Mouse (Mus musculus): ENCODE data around the gene Arsj. TPM values are rescaled to one million over a fixed set of nuclear protein-coding genes. Genes with fewer than 3 reads are reported as not detected.

Gene Arsj
- polyA plus RNA-seq (2015; fragmentation: Nextera tagmentation; extraction: Ambion mirVana) = not detected in 2 replicates

GRCm38 (mm10) chr3:126363568-126364505 is at the start of gene Arsj:
Gene Arsj (plus strand): TSS chr3:126363684.
- no peaks in the 10 kb centered on the region for H3K4me1 ChIP-seq (ENCODE audit: insufficient read depth)
- DNase-seq (peak; percentile 14), ATAC-seq (no peak)
- no peak within 1 kb of the TSS for H3K27ac ChIP-seq (ENCODE audit: low read depth)
- no peaks in the 10 kb centered on the region for H3K36me3 ChIP-seq (replicated peaks; ENCODE audit: insufficient read depth, low read length)
- no peak within 1 kb of the TSS for H3K9ac ChIP-seq (replicated peaks)
- no peaks in the 10 kb centered on the region for H3K9me3 ChIP-seq (ENCODE audit: low read length)
- no peaks in the 10 kb centered on the region for H3K27me3 ChIP-seq (ENCODE audit: insufficient read depth, low read length)
- H3K4me3 ChIP-seq (ENCODE audit: low read depth, low read length) = peak within 1 kb of the TSS; percentile 19; the same call in 1 of the 2 replicates
- no peak for TF ChIP-seq CTCF (IDR thresholded peaks at IDR 0.05; ENCODE audit: low read depth)
- no peak for TF ChIP-seq EP300 (IDR thresholded peaks at IDR 0.05; ENCODE audit: low read depth)
- 15% methylated on average over 41 of the region's 41 CpGs for WGBS (ENCODE audit: insufficient replicate concordance)
- H3K4me2 ChIP-seq (ENCODE audit: low read depth, low read length) = peak within 1 kb of the TSS; percentile 55

GRCm38 (mm10) chr3:126324872-126325498 is 38.5 kb upstream of the Arsj start:
- TF ChIP-seq CTCF (IDR thresholded peaks at IDR 0.05; ENCODE audit: low read depth) = no peak
- no peak for TF ChIP-seq EP300 (IDR thresholded peaks at IDR 0.05; ENCODE audit: low read depth)
- DNase-seq (no peak), ATAC-seq (no peak)
- Histone ChIP-seq H3K4me1 (ENCODE audit: insufficient read depth) (no peaks in the 10 kb centered on the region), H3K4me3 (ENCODE audit: low read depth, low read length) (no peak overlapping the region), H3K36me3 (replicated peaks; ENCODE audit: insufficient read depth, low read length) (no peaks in the 10 kb centered on the region), H3K27me3 (ENCODE audit: insufficient read depth, low read length) (no peaks in the 10 kb centered on the region), H3K9me3 (ENCODE audit: low read length) (no peaks in the 10 kb centered on the region), H3K9ac (replicated peaks) (no peak overlapping the region), H3K4me2 (ENCODE audit: low read depth, low read length) (no peak overlapping the region), H3K27ac (ENCODE audit: low read depth) (no peak overlapping the region)
- 60% methylated on average over 4 of the region's 4 CpGs for WGBS (ENCODE audit: insufficient replicate concordance)

- no peak overlapping the region for H3K4me3 ChIP-seq (ENCODE audit: low read depth, low read length)
- ATAC-seq = no peak
- no peaks in the 10 kb centered on the region for H3K9me3 ChIP-seq (ENCODE audit: low read length)
- TF ChIP-seq CTCF (IDR thresholded peaks at IDR 0.05; ENCODE audit: low read depth) (no peak), EP300 (IDR thresholded peaks at IDR 0.05; ENCODE audit: low read depth) (no peak)
- no peaks in the 10 kb centered on the region for H3K4me1 ChIP-seq (ENCODE audit: insufficient read depth)
- H3K27ac ChIP-seq (ENCODE audit: low read depth) = no peak overlapping the region
- H3K9ac ChIP-seq (replicated peaks) = no peak overlapping the region
- no peaks in the 10 kb centered on the region for H3K36me3 ChIP-seq (replicated peaks; ENCODE audit: insufficient read depth, low read length)
- no peak overlapping the region for H3K4me2 ChIP-seq (ENCODE audit: low read depth, low read length)
- DNase-seq = no peak
- 69% methylated on average over 4 of the region's 4 CpGs for WGBS (ENCODE audit: insufficient replicate concordance)
- no peaks in the 10 kb centered on the region for H3K27me3 ChIP-seq (ENCODE audit: insufficient read depth, low read length)
Observed at GRCm38 (mm10) chr3:126325891-126326627, 37.4 kb upstream of the Arsj start.

DNA sequence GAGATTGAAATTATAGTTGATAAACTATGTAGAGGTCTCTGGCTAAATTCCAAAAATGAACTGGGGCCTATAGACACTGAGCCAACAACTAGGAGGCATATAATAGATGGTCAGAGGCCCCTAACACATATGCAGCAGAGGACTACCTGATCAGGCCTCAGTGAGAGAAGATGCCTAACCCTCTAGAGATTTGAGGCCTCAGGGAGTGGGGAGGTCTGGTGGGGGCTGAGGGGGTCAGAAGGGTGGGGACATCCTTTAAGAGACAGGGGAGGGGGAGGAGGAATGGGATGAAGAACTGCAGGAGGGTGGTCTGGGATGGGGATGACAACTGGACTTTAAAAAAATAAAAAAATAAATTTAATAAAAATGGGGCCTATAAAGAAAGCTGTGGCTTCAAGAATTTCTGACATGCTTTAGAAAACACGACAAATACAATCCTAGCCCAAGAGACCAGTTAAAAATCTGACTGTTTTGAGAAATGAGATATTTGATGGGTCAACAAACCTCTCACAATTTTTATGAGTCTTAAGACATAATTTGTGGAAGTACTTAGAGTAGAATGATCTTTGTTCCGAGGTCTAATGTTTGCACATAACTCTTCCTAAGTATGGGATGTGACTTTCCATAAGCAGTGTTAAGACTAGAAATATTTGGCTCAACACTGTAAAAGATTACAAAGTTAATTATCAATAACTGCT is 36.7 kb upstream of the Arsj start:
- H3K9ac ChIP-seq (replicated peaks) = no peak overlapping the region
- ATAC-seq = no peak
- no peak for DNase-seq
- H3K4me3 ChIP-seq (ENCODE audit: low read depth, low read length) = no peak overlapping the region
- WGBS (ENCODE audit: insufficient replicate concordance) = 71% methylated on average over 2 of the region's 2 CpGs
- no peak overlapping the region for H3K27ac ChIP-seq (ENCODE audit: low read depth)
- TF ChIP-seq EP300 (IDR thresholded peaks at IDR 0.05; ENCODE audit: low read depth) = no peak
- no peak for TF ChIP-seq CTCF (IDR thresholded peaks at IDR 0.05; ENCODE audit: low read depth)
- no peaks in the 10 kb centered on the region for H3K4me1 ChIP-seq (ENCODE audit: insufficient read depth)
- no peak overlapping the region for H3K4me2 ChIP-seq (ENCODE audit: low read depth, low read length)
- no peaks in the 10 kb centered on the region for H3K9me3 ChIP-seq (ENCODE audit: low read length)
- H3K27me3 ChIP-seq (ENCODE audit: insufficient read depth, low read length) = no peaks in the 10 kb centered on the region
- H3K36me3 ChIP-seq (replicated peaks; ENCODE audit: insufficient read depth, low read length) = no peaks in the 10 kb centered on the region

DNA sequence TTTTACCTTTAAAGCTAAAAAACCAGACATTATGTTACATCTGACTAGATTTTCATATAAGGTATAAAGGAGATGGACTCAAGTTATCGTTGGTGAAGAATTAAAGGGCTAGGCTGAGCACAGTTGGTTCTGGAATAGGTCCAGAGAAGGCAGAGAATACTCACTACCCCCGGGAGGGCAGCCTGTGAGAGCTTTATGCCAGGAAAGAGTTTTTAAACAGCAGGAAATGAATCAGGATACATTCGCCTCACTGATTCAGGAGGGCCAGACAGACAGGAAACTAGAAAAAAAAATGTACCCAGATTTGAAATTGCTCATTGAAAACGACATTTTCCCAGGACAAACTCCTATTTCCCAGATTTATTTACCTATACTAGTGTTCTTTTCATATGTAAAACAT is 28.2 kb upstream of the Arsj start:
- H3K27me3 ChIP-seq (ENCODE audit: insufficient read depth, low read length) = no peaks in the 10 kb centered on the region
- no peak overlapping the region for H3K4me3 ChIP-seq (ENCODE audit: low read depth, low read length)
- H3K4me1 ChIP-seq (ENCODE audit: insufficient read depth) = no peaks in the 10 kb centered on the region
- DNase-seq (no peak), ATAC-seq (no peak)
- no peak overlapping the region for H3K4me2 ChIP-seq (ENCODE audit: low read depth, low read length)
- no peak for TF ChIP-seq CTCF (IDR thresholded peaks at IDR 0.05; ENCODE audit: low read depth)
- H3K9me3 ChIP-seq (ENCODE audit: low read length) = no peaks in the 10 kb centered on the region
- H3K36me3 ChIP-seq (replicated peaks; ENCODE audit: insufficient read depth, low read length) = no peaks in the 10 kb centered on the region
- 30% methylated on average over 4 of the region's 4 CpGs for WGBS (ENCODE audit: insufficient replicate concordance)
- H3K27ac ChIP-seq (ENCODE audit: low read depth) = no peak overlapping the region
- no peak overlapping the region for H3K9ac ChIP-seq (replicated peaks)
